Mouse (Mus musculus) brain, embryonic 14.5 days (tissue): ENCODE results near the gene Grip1.

Source experiments
- CTCF ChIP-seq: fragments of 200-500 bp; IDR thresholded peaks from 2 replicates; pipeline ENCODE4 v1.5.1; 2012; ENCODE audit warnings: inconsistent platforms, mild to moderate bottlenecking, moderate library complexity, borderline replicate concordance; ENCODE audit not compliant: insufficient read depth, insufficient read length; ENCODE audit errors: extremely low read depth
- POLR2A ChIP-seq: fragments of 200-500 bp; IDR thresholded peaks from 2 replicates; pipeline ENCODE4 v1.6.1; 2012; ENCODE audit warnings: mild to moderate bottlenecking, inconsistent platforms, borderline replicate concordance; ENCODE audit not compliant: poor library complexity, insufficient read depth, insufficient read length, severe bottlenecking; ENCODE audit errors: extremely low read depth

- no peak for TF ChIP-seq CTCF
- no peak for TF ChIP-seq POLR2A
Measured at GRCm38 (mm10) chr10:119697257-119697798, 243.7 kb downstream of the Grip1 start.
